Mouse (Mus musculus): ENCODE measurements at regions not wholly inside any gene's neighbourhood (a gene's known extent, or its start where the extent isn't known, plus 50 kb on each side); places are given as distances from the start of the nearest gene placed in this dataset.

DNA sequence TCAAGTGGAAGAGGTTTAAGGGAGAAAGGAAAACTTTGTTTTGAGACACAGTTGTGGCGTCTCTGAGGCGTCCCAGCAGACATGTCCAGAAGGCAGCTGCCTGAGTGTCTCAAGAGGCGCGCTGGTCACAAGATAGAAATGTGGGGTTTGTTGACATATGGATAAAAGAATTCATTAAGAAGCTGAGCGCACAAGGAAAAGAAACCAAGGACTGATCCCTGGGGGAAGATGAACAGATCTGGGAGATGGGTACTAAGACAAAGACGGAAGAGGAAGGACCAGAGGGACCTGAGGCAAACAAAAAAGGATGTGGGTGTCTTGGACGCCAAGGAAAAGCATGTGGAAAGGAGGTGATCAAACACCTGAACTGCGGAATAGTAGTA, 69.1 kb upstream of the Gnaq start:
- TF ChIP-seq EP300 (IDR thresholded peaks at IDR 0.05; ENCODE audit: low read depth) (no peak), CTCF (IDR thresholded peaks at IDR 0.05; ENCODE audit: low read depth) (no peak)

DNA sequence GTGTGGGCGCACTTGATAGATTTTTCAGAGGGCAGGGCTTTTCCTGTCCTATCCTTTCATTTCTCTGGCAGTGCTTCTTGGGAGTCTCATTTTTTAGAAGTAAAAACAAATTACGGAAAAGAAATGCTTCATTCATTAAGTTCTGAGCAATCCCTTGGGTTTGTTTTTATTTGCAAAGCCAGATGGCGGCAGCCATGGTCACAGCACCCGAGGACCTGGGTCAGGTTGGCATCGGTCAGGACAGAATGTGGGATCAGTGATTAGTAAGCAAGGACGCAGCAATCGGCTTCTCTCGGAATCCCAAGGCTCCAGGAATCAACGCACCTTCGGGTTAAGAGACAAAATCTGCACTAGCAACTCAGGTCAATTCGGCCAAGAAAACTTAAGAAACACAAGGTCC, 70.8 kb upstream of the Gnaq start:
- no peak for DNase-seq (ENCODE audit: low read depth in 3 of 3, low spot score in 3 of 3)
- 69% methylated on average over 11 of the region's 11 CpGs for WGBS (ENCODE audit: insufficient replicate concordance)

More for the DNA sequence above, 69.1 kb upstream of the Gnaq start:
- no peak for ATAC-seq (ENCODE audit: insufficient read depth)
- no peak for DNase-seq (ENCODE audit: low read depth in 3 of 3, low spot score in 3 of 3)
- Histone ChIP-seq H3K4me3 (ENCODE audit: insufficient read depth in 1 of 2, low read depth in 2 of 2, low read length in 2 of 2) (no peak overlapping the region), H3K27me3 (ENCODE audit: control insufficient read depth, insufficient read depth, low read length) (no peaks in the 10 kb centered on the region), H3K4me1 (replicated peaks; ENCODE audit: control insufficient read depth in 2 of 2, insufficient read depth in 2 of 2, low read length in 1 of 2) (peaks cover 0 to 4% of the 10 kb centered on the region in 2 experiments; a peak in 1 of 4 replicates), H3K36me3 (replicated peaks; ENCODE audit: control insufficient read depth, insufficient read depth, low read depth) (no peaks in the 10 kb centered on the region), H3K4me2 (ENCODE audit: low read depth) (peak overlapping the region; percentile 26), H3K9me3 (ENCODE audit: control insufficient read depth, low read length) (no peaks in the 10 kb centered on the region), H3K27ac (no peak overlapping the region), H3K9ac (replicated peaks) (no peak overlapping the region)
- 44% methylated on average over 8 of the region's 8 CpGs for WGBS (ENCODE audit: insufficient replicate concordance)

DNA sequence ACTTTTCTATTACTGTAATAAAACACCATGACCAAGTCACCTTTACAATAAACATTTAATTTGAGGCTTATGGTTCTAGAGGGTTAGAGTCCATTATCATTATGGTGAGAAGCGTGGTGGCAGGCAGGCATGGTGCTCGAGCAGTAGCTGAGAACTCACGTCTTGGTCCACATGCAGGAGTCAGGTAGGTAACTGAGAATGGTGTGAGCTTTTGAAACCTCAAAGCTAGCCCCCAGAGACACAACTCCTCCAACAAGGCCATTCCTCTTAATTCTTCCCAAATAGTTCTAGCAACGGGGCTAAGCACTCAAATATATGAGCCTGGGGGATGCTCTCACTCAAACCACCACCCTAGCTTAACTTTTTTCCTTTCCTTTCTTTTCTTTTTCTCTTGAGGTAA, 73.6 kb upstream of the Gnaq start:
- ATAC-seq (ENCODE audit: insufficient read depth): no peak
- WGBS (ENCODE audit: insufficient replicate concordance): 69% methylated on average over 4 of the region's 4 CpGs

More for the DNA sequence above, 70.8 kb upstream of the Gnaq start:
- Histone ChIP-seq H3K9ac (replicated peaks) (no peak overlapping the region), H3K4me3 (ENCODE audit: insufficient read depth in 1 of 2, low read depth in 2 of 2, low read length in 2 of 2) (no peak overlapping the region), H3K4me1 (replicated peaks; ENCODE audit: control insufficient read depth in 2 of 2, insufficient read depth in 2 of 2, low read length in 1 of 2) (peaks cover 0 to 4% of the 10 kb centered on the region in 2 experiments; a peak in 1 of 4 replicates), H3K4me2 (ENCODE audit: low read depth) (no peak overlapping the region), H3K36me3 (replicated peaks; ENCODE audit: control insufficient read depth, insufficient read depth, low read depth) (no peaks in the 10 kb centered on the region), H3K27me3 (ENCODE audit: control insufficient read depth, insufficient read depth, low read length) (no peaks in the 10 kb centered on the region), H3K27ac (no peak overlapping the region), H3K9me3 (ENCODE audit: control insufficient read depth, low read length) (no peaks in the 10 kb centered on the region)
- ATAC-seq (ENCODE audit: insufficient read depth): no peak
- TF ChIP-seq EP300 (IDR thresholded peaks at IDR 0.05; ENCODE audit: low read depth) (no peak), CTCF (IDR thresholded peaks at IDR 0.05; ENCODE audit: low read depth) (no peak)

DNA sequence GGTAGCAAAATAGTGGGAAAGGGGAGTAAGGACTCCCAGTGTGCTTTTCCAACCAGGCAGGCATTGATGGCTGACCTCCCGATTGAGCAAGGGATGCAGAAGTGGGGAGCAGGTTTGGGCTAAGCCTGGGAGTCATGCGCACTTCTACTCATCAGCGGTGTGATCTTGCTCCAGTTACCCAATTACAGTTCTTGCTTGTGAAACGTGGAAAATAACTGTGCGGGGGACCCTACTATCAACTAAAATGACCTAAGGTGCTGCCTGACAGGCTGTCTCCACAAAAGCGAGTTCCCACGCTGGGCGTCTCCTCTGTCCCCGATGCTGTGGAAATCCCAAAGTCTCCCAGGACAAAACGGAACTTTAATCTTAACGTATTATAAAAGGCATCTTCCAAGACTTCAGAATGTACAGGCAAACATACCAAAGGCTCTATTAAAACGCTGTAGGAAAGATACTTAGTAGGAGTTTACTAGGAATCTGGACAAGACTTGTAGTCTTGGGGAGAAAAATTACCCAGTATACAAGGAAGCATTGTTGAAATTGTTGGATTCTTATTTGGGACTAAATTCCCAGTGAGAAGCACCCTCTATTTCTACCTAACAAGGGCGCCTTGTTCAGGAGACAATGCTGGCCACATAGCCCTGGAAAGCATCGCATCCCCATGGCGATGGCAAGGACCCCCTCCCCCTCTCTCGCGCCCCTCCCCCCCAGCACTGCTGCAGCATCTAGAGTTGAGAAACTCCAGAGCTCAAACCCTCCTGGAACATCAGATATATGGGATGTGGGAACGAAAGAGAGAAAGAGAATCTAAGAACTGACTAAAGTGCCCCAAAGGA, 65.6 kb upstream of the Cep78 start:
- no peaks in the 10 kb centered on the region for H3K36me3 ChIP-seq (replicated peaks; ENCODE audit: control insufficient read depth, insufficient read depth, low read depth)

More for the DNA sequence above, 73.6 kb upstream of the Gnaq start:
- H3K9ac ChIP-seq (replicated peaks): no peak overlapping the region
- H3K9me3 ChIP-seq (ENCODE audit: control insufficient read depth, low read length): no peaks in the 10 kb centered on the region
- TF ChIP-seq EP300 (IDR thresholded peaks at IDR 0.05; ENCODE audit: low read depth): no peak
- TF ChIP-seq CTCF (IDR thresholded peaks at IDR 0.05; ENCODE audit: low read depth): no peak
- H3K27me3 ChIP-seq (ENCODE audit: control insufficient read depth, insufficient read depth, low read length): no peaks in the 10 kb centered on the region
- H3K27ac ChIP-seq: no peak overlapping the region
- H3K36me3 ChIP-seq (replicated peaks; ENCODE audit: control insufficient read depth, insufficient read depth, low read depth): no peaks in the 10 kb centered on the region
- H3K4me3 ChIP-seq (ENCODE audit: insufficient read depth in 1 of 2, low read depth in 2 of 2, low read length in 2 of 2): no peak overlapping the region
- no peak for DNase-seq (ENCODE audit: low read depth in 3 of 3, low spot score in 3 of 3)
- H3K4me1 ChIP-seq (replicated peaks; ENCODE audit: control insufficient read depth in 2 of 2, insufficient read depth in 2 of 2, low read length in 1 of 2): peaks cover 0 to under 1% of the 10 kb centered on the region in 2 experiments; a peak in 1 of 4 replicates
- H3K4me2 ChIP-seq (ENCODE audit: low read depth): no peak overlapping the region

DNA sequence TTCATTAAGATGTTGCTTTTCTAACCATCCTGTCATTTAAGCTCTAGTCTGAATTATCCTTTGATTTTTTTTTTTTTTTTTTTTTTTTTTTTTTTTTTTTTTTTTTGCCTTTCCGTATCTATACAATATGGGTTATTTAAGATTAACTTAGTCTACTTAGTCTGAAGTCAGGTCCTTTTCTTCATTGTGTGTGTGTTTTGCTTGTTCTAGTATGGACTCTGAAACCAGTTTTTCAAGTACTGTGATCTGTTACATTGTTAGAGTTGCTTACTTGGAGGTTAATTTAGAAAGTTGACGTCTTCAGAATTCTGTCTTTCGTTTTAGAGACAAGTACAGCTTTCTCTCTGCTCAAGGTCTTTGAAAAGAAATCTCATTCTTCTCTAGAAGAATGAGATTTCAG, 64.9 kb upstream of the Cep78 start:
- no peaks in the 10 kb centered on the region for H3K9me3 ChIP-seq (ENCODE audit: control insufficient read depth, low read length)
- H3K4me1 ChIP-seq (replicated peaks; ENCODE audit: control insufficient read depth in 2 of 2, insufficient read depth in 2 of 2, low read length in 1 of 2): no peaks in the 10 kb centered on the region; a peak in 1 of 4 replicates
- TF ChIP-seq CTCF (IDR thresholded peaks at IDR 0.05; ENCODE audit: low read depth) (no peak), EP300 (IDR thresholded peaks at IDR 0.05; ENCODE audit: low read depth) (no peak)
- WGBS (ENCODE audit: insufficient replicate concordance): 58% methylated on average over 3 of the region's 3 CpGs
- H3K27ac ChIP-seq: no peak overlapping the region
- no peak for DNase-seq (ENCODE audit: low read depth in 3 of 3, low spot score in 3 of 3)
- peak overlapping the region; percentile 41; the same call in 1 of the 2 replicates for H3K4me2 ChIP-seq (ENCODE audit: low read depth)
- no peaks in the 10 kb centered on the region for H3K36me3 ChIP-seq (replicated peaks; ENCODE audit: control insufficient read depth, insufficient read depth, low read depth)
- ATAC-seq (ENCODE audit: insufficient read depth): no peak
- no peaks in the 10 kb centered on the region for H3K27me3 ChIP-seq (ENCODE audit: control insufficient read depth, insufficient read depth, low read length)
- no peak overlapping the region for H3K9ac ChIP-seq (replicated peaks)
- peak overlapping the region in 1 of 2 experiments; percentile 10; a peak in 1 of 4 replicates for H3K4me3 ChIP-seq (ENCODE audit: insufficient read depth in 1 of 2, low read depth in 2 of 2, low read length in 2 of 2)

More for the DNA sequence above, 65.6 kb upstream of the Cep78 start:
- DNase-seq (ENCODE audit: low read depth in 3 of 3, low spot score in 3 of 3): no peak
- no peak for ATAC-seq (ENCODE audit: insufficient read depth)
- H3K27me3 ChIP-seq (ENCODE audit: control insufficient read depth, insufficient read depth, low read length): no peaks in the 10 kb centered on the region
- peak overlapping the region; percentile 41 for H3K4me2 ChIP-seq (ENCODE audit: low read depth)
- no peak overlapping the region for H3K27ac ChIP-seq
- H3K9me3 ChIP-seq (ENCODE audit: control insufficient read depth, low read length): no peaks in the 10 kb centered on the region
- WGBS (ENCODE audit: insufficient replicate concordance): 17% methylated on average over 18 of the region's 18 CpGs
- H3K9ac ChIP-seq (replicated peaks): no peak overlapping the region
- no peaks in the 10 kb centered on the region; a peak in 1 of 4 replicates for H3K4me1 ChIP-seq (replicated peaks; ENCODE audit: control insufficient read depth in 2 of 2, insufficient read depth in 2 of 2, low read length in 1 of 2)
- peak overlapping the region; percentile 10 to 40; a peak in 1 of 4 replicates for H3K4me3 ChIP-seq (ENCODE audit: insufficient read depth in 1 of 2, low read depth in 2 of 2, low read length in 2 of 2)
- TF ChIP-seq EP300 (IDR thresholded peaks at IDR 0.05; ENCODE audit: low read depth) (no peak), CTCF (IDR thresholded peaks at IDR 0.05; ENCODE audit: low read depth) (no peak)
